Comparison of ENCODE assay signal across 8 mouse cellular contexts in the genomic region with DNA sequence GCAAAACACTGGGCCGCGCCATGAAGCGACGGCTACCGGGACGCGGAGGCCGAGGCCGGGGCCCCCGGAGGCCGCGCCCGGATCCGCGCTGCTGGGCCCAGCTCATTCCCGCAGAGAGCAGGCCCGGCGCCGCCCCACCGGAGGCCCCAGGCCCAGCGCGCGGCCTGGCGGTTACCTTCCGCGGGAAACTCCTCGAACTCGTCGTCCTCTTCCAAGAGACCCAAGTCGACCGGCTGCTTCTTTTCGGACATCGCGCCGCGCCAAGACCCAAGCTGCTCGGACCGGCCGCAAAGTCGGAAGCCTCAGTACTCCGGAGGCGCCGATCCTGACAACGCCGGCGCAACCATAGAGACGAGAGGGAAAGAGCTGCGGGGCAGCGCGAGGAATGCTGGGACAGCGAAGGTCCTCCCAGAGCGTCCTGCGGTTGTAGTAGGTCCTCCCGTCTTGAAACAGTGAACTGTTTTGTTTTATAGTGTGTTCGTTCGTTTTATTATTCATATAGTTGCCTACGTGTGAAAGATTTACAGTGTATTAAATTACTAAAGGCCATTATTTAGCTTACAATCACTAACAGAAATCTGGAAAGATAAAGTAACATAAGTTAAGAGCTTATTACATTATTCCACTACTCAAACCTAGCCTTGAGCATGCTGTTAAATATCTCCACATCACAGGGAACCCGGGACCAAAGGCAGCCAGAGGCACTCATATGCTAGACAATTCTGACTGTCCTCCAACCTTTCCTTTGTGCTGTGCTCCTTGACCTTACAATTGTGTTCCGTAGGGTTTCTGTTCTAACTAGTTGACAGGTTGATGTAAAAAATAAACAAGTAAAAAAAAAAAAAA. TPM values are rescaled to one million over a fixed set of nuclear protein-coding genes. Genes with fewer than 3 reads are reported as not detected.
A peak's percentile ranks its signal among the peaks of the same experiment; 100 is the strongest.
DNase-seq lines count a peak whose midpoint lies in the region; ATAC-seq and TF ChIP-seq lines count a peak whose summit lies in the region.

Gene Sem1, minus strand, starts transcription at position 360 of the 846 bp plus-strand sequence.

- DNase-seq in CD8-positive naive resting alpha-beta T cell, adult 2 months (ENCODE audit: low read depth in 2 of 2, low spot score in 2 of 2), result peak; percentile 79 to 83
- DNase-seq in c-Kit-positive CD71-negative TER-119-negative erythroid progenitor cells, embryonic 14.5 days (ENCODE audit: low read depth), result peak; percentile 75
- peak; percentile 85 for DNase-seq in forebrain, embryonic 10.5 days (ENCODE audit: extremely low spot score, low spot score)
- peak; percentile 92 to 94 for DNase-seq in kidney, postnatal 25 days
- peak; percentile 77 to 84 (median 81) for DNase-seq in liver, embryonic 14.5 days (ENCODE audit: low read depth in 3 of 3, low spot score in 3 of 3)
- DNase-seq in neural tube, embryonic 11.5 days (ENCODE audit: low spot score), result peak; percentile 92
- DNase-seq in stomach, postnatal 0 days (ENCODE audit: low spot score), result peak; percentile 91

- peak within 1 kb of the TSS; percentile 100 for H3K9ac ChIP-seq in heart, embryonic 15.5 days
- peak within 1 kb of the TSS; percentile 94 for H3K9ac ChIP-seq in liver, embryonic 14.5 days (replicated peaks)
- peak within 1 kb of the TSS; percentile 98 for H3K9ac ChIP-seq in neural tube, embryonic 11.5 days (ENCODE audit: low read length)
- H3K9ac ChIP-seq in stomach, postnatal 0 days (ENCODE audit: low read length), result peak within 1 kb of the TSS; percentile 98

- H3K27me3 ChIP-seq in forebrain, embryonic 10.5 days (ENCODE audit: poor library complexity, severe bottlenecking), result no peaks in the 10 kb centered on the region
- no peaks in the 10 kb centered on the region for H3K27me3 ChIP-seq in heart, embryonic 15.5 days
- H3K27me3 ChIP-seq in liver, embryonic 14.5 days (ENCODE audit: control insufficient read depth, insufficient read depth, low read length), result no peaks in the 10 kb centered on the region
- no peaks in the 10 kb centered on the region for H3K27me3 ChIP-seq in neural tube, embryonic 11.5 days (ENCODE audit: control insufficient read depth, insufficient read depth, low read length)
- H3K27me3 ChIP-seq in stomach, postnatal 0 days (ENCODE audit: control insufficient read depth, insufficient read depth, low read length), result no peaks in the 10 kb centered on the region

- TF ChIP-seq EP300 in liver, embryonic 14.5 days (IDR thresholded peaks at IDR 0.05; ENCODE audit: low read depth), result no peak
- no peak for TF ChIP-seq EP300 in stomach, postnatal 0 days (optimal IDR thresholded peaks at IDR 0.05)

- H3K27ac ChIP-seq in forebrain, embryonic 10.5 days, result peak within 1 kb of the TSS; percentile 93
- peak within 1 kb of the TSS; percentile 94 for H3K27ac ChIP-seq in heart, embryonic 15.5 days
- H3K27ac ChIP-seq in liver, embryonic 14.5 days, result peak within 1 kb of the TSS; percentile 83
- peak within 1 kb of the TSS; percentile 81 for H3K27ac ChIP-seq in neural tube, embryonic 11.5 days (ENCODE audit: low read depth, low read length)
- peak within 1 kb of the TSS; percentile 96 for H3K27ac ChIP-seq in stomach, postnatal 0 days (replicated peaks)

- peak within 1 kb of the TSS; percentile 69 for H3K4me2 ChIP-seq in heart, embryonic 15.5 days
- peak within 1 kb of the TSS; percentile 78 for H3K4me2 ChIP-seq in liver, embryonic 14.5 days (ENCODE audit: low read depth)
- peak within 1 kb of the TSS; percentile 64 for H3K4me2 ChIP-seq in neural tube, embryonic 11.5 days (ENCODE audit: low read depth)
- H3K4me2 ChIP-seq in stomach, postnatal 0 days (replicated peaks; ENCODE audit: low read depth), result peak within 1 kb of the TSS; percentile 60

- peak; percentile 95 for ATAC-seq in heart, embryonic 15.5 days (replicated peaks; ENCODE audit: insufficient number of reproducible peaks, insufficient read depth, low FRiP score, low read depth)
- ATAC-seq in liver, embryonic 14.5 days (ENCODE audit: insufficient read depth), result peak; percentile 98
- peak; percentile 97 for ATAC-seq in neural tube, embryonic 11.5 days (ENCODE audit: insufficient read depth, low FRiP score, low TSS enrichment)
- peak; percentile 97 for ATAC-seq in stomach, postnatal 0 days (ENCODE audit: low FRiP score, low TSS enrichment)

- WGBS in forebrain, embryonic 10.5 days, result 1% methylated on average over 59 of the region's 59 CpGs
- 1% methylated on average over 59 of the region's 59 CpGs for WGBS in heart, embryonic 15.5 days
- 2% methylated on average over 59 of the region's 59 CpGs for WGBS in liver, embryonic 14.5 days (ENCODE audit: insufficient replicate concordance)
- WGBS in neural tube, embryonic 11.5 days, result 2% methylated on average over 59 of the region's 59 CpGs
- whole genome bisulfite sequencing in stomach, postnatal 0 days, result under 1% methylated on average over 59 of the region's 59 CpGs

- peaks cover 17% of the 10 kb centered on the region for H3K4me1 ChIP-seq in forebrain, embryonic 10.5 days
- peaks cover 17% of the 10 kb centered on the region for H3K4me1 ChIP-seq in heart, embryonic 15.5 days (replicated peaks)
- H3K4me1 ChIP-seq in liver, embryonic 14.5 days (replicated peaks; ENCODE audit: control insufficient read depth in 2 of 2, insufficient read depth in 2 of 2, low read length in 1 of 2), result peaks cover 0 to 3% of the 10 kb centered on the region in 2 experiments; a peak in 1 of 4 replicates
- no peaks in the 10 kb centered on the region for H3K4me1 ChIP-seq in neural tube, embryonic 11.5 days (ENCODE audit: control insufficient read depth, insufficient read depth, low read length)
- no peaks in the 10 kb centered on the region for H3K4me1 ChIP-seq in stomach, postnatal 0 days (replicated peaks; ENCODE audit: control insufficient read depth, insufficient read depth)

- H3K36me3 ChIP-seq in forebrain, embryonic 10.5 days (replicated peaks), result peaks cover 17% of the 10 kb centered on the region
- H3K36me3 ChIP-seq in heart, embryonic 15.5 days, result no peaks in the 10 kb centered on the region; the same call in 1 of the 2 replicates
- H3K36me3 ChIP-seq in liver, embryonic 14.5 days (replicated peaks; ENCODE audit: control insufficient read depth, insufficient read depth, low read depth), result no peaks in the 10 kb centered on the region
- no peaks in the 10 kb centered on the region for H3K36me3 ChIP-seq in neural tube, embryonic 11.5 days (ENCODE audit: control insufficient read depth, insufficient read depth, low read length)
- no peaks in the 10 kb centered on the region for H3K36me3 ChIP-seq in stomach, postnatal 0 days (ENCODE audit: control insufficient read depth, insufficient read depth, low read length)

- no peaks in the 10 kb centered on the region for H3K9me3 ChIP-seq in forebrain, embryonic 10.5 days
- no peaks in the 10 kb centered on the region for H3K9me3 ChIP-seq in heart, embryonic 15.5 days (replicated peaks)
- H3K9me3 ChIP-seq in liver, embryonic 14.5 days (ENCODE audit: control insufficient read depth, low read length), result no peaks in the 10 kb centered on the region
- H3K9me3 ChIP-seq in neural tube, embryonic 11.5 days (ENCODE audit: control insufficient read depth, low read length), result no peaks in the 10 kb centered on the region
- no peaks in the 10 kb centered on the region for H3K9me3 ChIP-seq in stomach, postnatal 0 days (ENCODE audit: control insufficient read depth, low read length)

- H3K4me3 ChIP-seq in forebrain, embryonic 10.5 days, result peak within 1 kb of the TSS; percentile 90
- H3K4me3 ChIP-seq in heart, embryonic 15.5 days, result peak within 1 kb of the TSS; percentile 98
- H3K4me3 ChIP-seq in liver, embryonic 14.5 days (ENCODE audit: insufficient read depth in 1 of 2, low read depth in 2 of 2, low read length in 2 of 2), result peak within 1 kb of the TSS; percentile 87 to 95
- peak within 1 kb of the TSS; percentile 93 for H3K4me3 ChIP-seq in neural tube, embryonic 11.5 days (ENCODE audit: low read depth, low read length)
- H3K4me3 ChIP-seq in stomach, postnatal 0 days (ENCODE audit: low read depth, low read length), result peak within 1 kb of the TSS; percentile 89

- TF ChIP-seq CTCF in liver, embryonic 14.5 days (IDR thresholded peaks at IDR 0.05; ENCODE audit: low read depth), result no peak
- TF ChIP-seq CTCF in stomach, postnatal 0 days (IDR thresholded peaks at IDR 0.05; ENCODE audit: low read depth), result no peak

RNA-seq across cellular contexts. Expression of gene Sem1, which starts in this region (rescaled TPM):
- polyA plus RNA-seq in forebrain, embryonic 10.5 days (2016; fragmentation: Nextera tagmentation; extraction: Ambion mirVana), result 241 and 247 TPM in 2 replicates
- 187 and 245 TPM in 2 replicates for polyA plus RNA-seq in heart, embryonic 15.5 days (2015; fragmentation: Nextera tagmentation; extraction: Ambion mirVana)
- polyA plus RNA-seq in liver, embryonic 14.5 days (2012; rRNA removed), result 34.1 and 53.7 TPM in 2 replicates
- 136 and 141 TPM in 2 replicates for polyA plus RNA-seq in liver, embryonic 14.5 days (2014; fragmentation: Nextera tagmentation; extraction: Ambion mirVana)
- polyA plus RNA-seq in neural tube, embryonic 11.5 days (2014; fragmentation: Nextera tagmentation; extraction: Ambion mirVana), result 225 and 235 TPM in 2 replicates
- polyA plus RNA-seq in stomach, postnatal 0 days (2015; fragmentation: Nextera tagmentation; extraction: Ambion mirVana), result 231 and 250 TPM in 2 replicates

Comparison
In these comparisons a context has a peak if more than half of its experiments do, and no peak if none do; other contexts are left out.
1. Peak in every context shown above with its lines: DNase-seq, ATAC-seq, H3K4me3 ChIP-seq and H3K27ac ChIP-seq.